Mouse (Mus musculus) cerebellum, adult 2 months (tissue): ENCODE results near the gene Gm48551.

Experiments used
- CTCF ChIP-seq: fragments of 200-500 bp; IDR thresholded peaks from 2 replicates; pipeline ENCODE4 v1.5.1; 2011; ENCODE audit warnings: low read depth, mild to moderate bottlenecking, control low read depth, low read length, moderate library complexity, borderline replicate concordance; ENCODE audit not compliant: insufficient read depth
- POLR2A ChIP-seq: fragments of 200-500 bp; IDR thresholded peaks from 2 replicates; pipeline ENCODE4 v1.6.1; 2011; ENCODE audit warnings: low read length, control low read depth, borderline replicate concordance; ENCODE audit not compliant: insufficient read depth

- TF ChIP-seq POLR2A (no peak), CTCF (no peak)
Measured at GRCm38 (mm10) chr10:81418216-81419070, 34.2 kb downstream of the Gm48551 start.
